Mouse (Mus musculus): ENCODE results near the gene Guf1. TPM values are rescaled to one million over a fixed set of nuclear protein-coding genes. Genes with fewer than 3 reads are reported as not detected.

The Guf1 gene
- polyA plus RNA-seq, 1 experiment from 2014 or later: 46.8 TPM

Other genes starting within 250 kb of the Guf1 start
- gene Kctd8, start 215.2 kb upstream of the Guf1 start, polyA plus RNA-seq (2014; fragmentation: Nextera tagmentation; extraction: Ambion mirVana): 1.3 and 1.5 TPM in 2 replicates
- gene Yipf7, start 14.3 kb upstream of the Guf1 start, polyA plus RNA-seq (2014; fragmentation: Nextera tagmentation; extraction: Ambion mirVana): not detected in 2 replicates
- gene Gnpda2, start 35.4 kb downstream of the Guf1 start, polyA plus RNA-seq (2014; fragmentation: Nextera tagmentation; extraction: Ambion mirVana): 34.5 and 35.8 TPM in 2 replicates

Data from embryonic facial prominence, embryonic 11.5 days (tissue).